In genomic region chr11:105678996-105679395, GRCm38 (mm10) we compare ENCODE assay signal across 24 mouse cellular contexts.
DNase-seq lines count a peak whose midpoint lies in the region; TF ChIP-seq lines count a peak whose summit lies in the region.
"Had no signal": no experiment of that assay in that cellular context is flagged by ENCODE, and none has a peak within 500 bp of the region (broad histone marks: within the 10 kb centered on the region; RNA-seq: fewer than 3 reads in every experiment).

No protein-coding gene starts in this region.

- H3K4me3 ChIP-seq in kidney, adult 2 months (ENCODE audit: insufficient read depth, low read depth, low read length) = no peak overlapping the region
- H3K4me3 ChIP-seq: embryonic facial prominence, embryonic 13.5 days; erythroblast, embryonic 14.5 days; forebrain, embryonic 12.5 days; forebrain, embryonic 15.5 days; heart, embryonic 12.5 days; heart, embryonic 15.5 days; hindbrain, embryonic 10.5 days; hindbrain, embryonic 13.5 days had no signal

- no peaks in the 10 kb centered on the region for H3K4me1 ChIP-seq in kidney, adult 2 months (ENCODE audit: control insufficient read depth, insufficient read depth, low read length)
- H3K4me1 ChIP-seq: embryonic facial prominence, embryonic 13.5 days; forebrain, embryonic 12.5 days; forebrain, embryonic 15.5 days; heart, embryonic 15.5 days; hindbrain, embryonic 10.5 days; hindbrain, embryonic 13.5 days had no signal

- 76% methylated on average over 1 of the region's 1 CpGs for WGBS in kidney, adult 2 months

- H3K27ac ChIP-seq in kidney, adult 2 months (ENCODE audit: insufficient read depth, low read depth, low read length) = no peak overlapping the region
- H3K27ac ChIP-seq: embryonic facial prominence, embryonic 13.5 days; forebrain, embryonic 12.5 days; forebrain, embryonic 15.5 days; heart, embryonic 15.5 days; hindbrain, embryonic 10.5 days; hindbrain, embryonic 13.5 days had no signal

- peak; percentile 63 for DNase-seq in kidney, adult 2 months
- DNase-seq in kidney, postnatal 14 days = no peak
- DNase-seq in kidney, postnatal 25 days = peak; percentile 54 to 66
- no peak for DNase-seq in kidney, postnatal 4 days
- peak; percentile 51 to 56 for DNase-seq in kidney, postnatal 36 days
- no peak for DNase-seq in T-cell, adult 2 months (ENCODE audit: low spot score)
- DNase-seq: adrenal gland, adult 2 months; adrenal gland, postnatal 14 days; cerebellum, adult 11 months; cerebellum, adult 2 months; cerebellum, adult 9-11 months; cerebellum, postnatal 25 days; gastrocnemius, postnatal 25 days; heart, adult 18-20 months; heart, postnatal 10 days; heart, postnatal 36 days had no signal

- no peaks in the 10 kb centered on the region for H3K36me3 ChIP-seq in kidney, adult 2 months (ENCODE audit: control insufficient read depth, insufficient read depth, low read length)
- H3K36me3 ChIP-seq: embryonic facial prominence, embryonic 13.5 days; forebrain, embryonic 12.5 days; forebrain, embryonic 15.5 days; hindbrain, embryonic 13.5 days had no signal

- H3K27me3 ChIP-seq in kidney, adult 2 months (replicated peaks; ENCODE audit: control insufficient read depth, insufficient read depth, low read length) = no peaks in the 10 kb centered on the region
- H3K27me3 ChIP-seq: embryonic facial prominence, embryonic 13.5 days; forebrain, embryonic 12.5 days; forebrain, embryonic 15.5 days; heart, embryonic 12.5 days; heart, embryonic 15.5 days; hindbrain, embryonic 13.5 days had no signal

- TF ChIP-seq POLR2A in kidney, adult 2 months (IDR thresholded peaks at IDR 0.05; ENCODE audit: low read depth, low read length) = no peak

- TF ChIP-seq CTCF in kidney, adult 2 months (conservative IDR thresholded peaks at IDR 0.05; ENCODE audit: insufficient read depth, insufficient read length, low read depth, low read length) = no peak

Comparison
In these comparisons a context has a peak if more than half of its experiments do, and no peak if none do; other contexts are left out.
1. DNase-seq: peak in kidney, adult 2 months (single experiment), kidney, postnatal 25 days (2 of 2) and kidney, postnatal 36 days (2 of 2); none in kidney, postnatal 14 days (single experiment), kidney, postnatal 4 days (0 of 2) and T-cell, adult 2 months (single experiment).